Mouse (Mus musculus) neural tube, postnatal 0 days (tissue): ENCODE measurements around the gene Fmnl1. TPM values are rescaled to one million over a fixed set of nuclear protein-coding genes. Genes with fewer than 3 reads are reported as not detected.

ENCODE experiments used
- polyA plus RNA-seq: library from polyadenylated mRNA; unstranded; fragments of >200 nt; fragmentation: Nextera tagmentation; extraction: Ambion mirVana; gene quantifications from 2 replicates; pipeline ENCODE4 v1.2.1, GENCODE M21; 2015

The Fmnl1 gene
- polyA plus RNA-seq = 8.1 and 11.3 TPM in 2 replicates

GRCm38 (mm10) chr11:103170494-103171285 is at the start of gene Fmnl1:
Gene Fmnl1 (plus strand): TSS chr11:103171107.

GRCm38 (mm10) chr11:103131701-103132575 is 39.0 kb upstream of the Fmnl1 start, which contains the start of gene Hexim2:
Gene Hexim2 (plus strand): TSS chr11:103132429.

GRCm38 (mm10) chr11:103208458-103208857 is 37.6 kb downstream of the Fmnl1 start, which contains the start of gene 1700023F06Rik:
Gene 1700023F06Rik (minus strand): TSS chr11:103208558.

GRCm38 (mm10) chr11:103217790-103218516 is 47.0 kb downstream of the Fmnl1 start, which contains the start of gene Spata32:
Gene Spata32 (minus strand): TSS chr11:103218432.

Other genes starting within 250 kb of the Fmnl1 start
- gene Kif18b, start 246.0 kb upstream of the Fmnl1 start, polyA plus RNA-seq = 0.68 and 0.79 TPM in 2 replicates
- 17.7 and 23.5 TPM in 2 replicates for gene C1ql1, start 224.4 kb upstream of the Fmnl1 start, polyA plus RNA-seq
- 38.6 and 43.1 TPM in 2 replicates for gene Nmt1, start 142.9 kb upstream of the Fmnl1 start, polyA plus RNA-seq
- 127 and 160 TPM in 2 replicates for gene Dcakd, start 142.8 kb upstream of the Fmnl1 start, polyA plus RNA-seq
- 4.8 and 5.2 TPM in 2 replicates for gene Plcd3, start 69.4 kb upstream of the Fmnl1 start, polyA plus RNA-seq
- 18.0 and 20.0 TPM in 2 replicates for gene Acbd4, start 69.4 kb upstream of the Fmnl1 start, polyA plus RNA-seq
- 5.9 and 6.1 TPM in 2 replicates for gene Hexim1, start 54.9 kb upstream of the Fmnl1 start, polyA plus RNA-seq
- gene Hexim2, start 38.7 kb upstream of the Fmnl1 start, polyA plus RNA-seq = 34.2 and 34.3 TPM in 2 replicates
- gene 1700023F06Rik, start 37.5 kb downstream of the Fmnl1 start, polyA plus RNA-seq = 4.7 and 5.5 TPM in 2 replicates
- gene Spata32, start 47.3 kb downstream of the Fmnl1 start, polyA plus RNA-seq = 1.3 and 2.1 TPM in 2 replicates
- 2.4 and 3.0 TPM in 2 replicates for gene Map3k14, start 96.4 kb downstream of the Fmnl1 start, polyA plus RNA-seq
- gene Arhgap27, start 192.6 kb downstream of the Fmnl1 start, polyA plus RNA-seq = 8.8 and 9.8 TPM in 2 replicates
- gene Plekhm1, start 241.6 kb downstream of the Fmnl1 start, polyA plus RNA-seq = 4.5 and 5.6 TPM in 2 replicates